Mouse (Mus musculus) embryonic facial prominence, embryonic 15.5 days (tissue): ENCODE data around the gene Fbxo27. TPM values are rescaled to one million over a fixed set of nuclear protein-coding genes. Genes with fewer than 3 reads are reported as not detected.
"Not testable (repeated sequence)": the region's sequence is repeated elsewhere in the genome, so short reads cannot be mapped to it uniquely, and the experiment has no call there.

ENCODE experiments used
- ATAC-seq: fragments of 200-750 bp; cut with Nextera tagmentation; 2 replicates; pipeline ENCODE4 v1.8.0; 2017; ENCODE audit warnings: low read depth, moderate TSS enrichment; ENCODE audit not compliant: insufficient number of reproducible peaks, low FRiP score, low TSS enrichment
- H3K27ac ChIP-seq: fragments of 300-500 bp; sonication (generic); replicated peaks from 2 replicates; pipeline ENCODE4 v1.5.1; 2015; ENCODE audit warnings: mild to moderate bottlenecking, inconsistent platforms
- H3K27me3 ChIP-seq: fragments of 300-500 bp; sonication (generic); 2 replicates; pipeline ENCODE4 v1.6.1; 2015; ENCODE audit warnings: inconsistent platforms
- H3K36me3 ChIP-seq: fragments of 300-500 bp; sonication (generic); 2 replicates; pipeline ENCODE4 v1.6.1; 2015; ENCODE audit warnings: mild to moderate bottlenecking, inconsistent platforms
- H3K4me1 ChIP-seq: fragments of 300-500 bp; sonication (generic); 2 replicates; pipeline ENCODE4 v1.6.1; 2015; ENCODE audit warnings: inconsistent platforms
- H3K4me2 ChIP-seq: fragments of 300-500 bp; sonication (generic); replicated peaks from 2 replicates; pipeline ENCODE4 v1.6.1; 2015; ENCODE audit warnings: mild to moderate bottlenecking, inconsistent platforms
- H3K4me3 ChIP-seq: fragments of 300-500 bp; sonication (generic); replicated peaks from 2 replicates; pipeline ENCODE4 v1.5.1; 2015; ENCODE audit warnings: mild to moderate bottlenecking, inconsistent platforms
- H3K9ac ChIP-seq: fragments of 300-500 bp; sonication (generic); 2 replicates; pipeline ENCODE4 v1.6.1; 2015; ENCODE audit warnings: inconsistent platforms
- H3K9me3 ChIP-seq: fragments of 300-500 bp; sonication (generic); replicated peaks from 2 replicates; pipeline ENCODE4 v1.6.1; 2016; ENCODE audit warnings: inconsistent platforms
- WGBS: fragments of 180-500 bp; shearing (Covaris S2); methylation state at CpG from one replicate; pipeline ENCODE4 v1.1.7; 2015; 5-methylcytosine and 5-hydroxymethylcytosine counted together
- polyA plus RNA-seq: library from polyadenylated mRNA; unstranded; fragments of >200 nt; fragmentation: Nextera tagmentation; extraction: Ambion mirVana; gene quantifications from 2 replicates; pipeline ENCODE4 v1.2.1, GENCODE M21; 2015

The Fbxo27 gene
- 8.8 and 9.1 TPM in 2 replicates for polyA plus RNA-seq

- peak; percentile 32; the same call in 1 of the 2 replicates for ATAC-seq
- Histone ChIP-seq H3K9me3 (no peaks in the 10 kb centered on the region), H3K27ac (no peak within 1 kb of the TSS), H3K27me3 (no peaks in the 10 kb centered on the region), H3K4me2 (peak within 1 kb of the TSS; percentile 92), H3K36me3 (no peaks in the 10 kb centered on the region), H3K4me3 (peak within 1 kb of the TSS; percentile 56), H3K4me1 (peaks cover 19% of the 10 kb centered on the region), H3K9ac (peak within 1 kb of the TSS; percentile 42)
- whole genome bisulfite sequencing: 30% methylated on average over 30 of the region's 30 CpGs
Measured at GRCm38 (mm10) chr7:28692545-28693320, at the start of gene Fbxo27. Gene Fbxo27, plus strand, starts transcription at chr7:28692849.

GRCm38 (mm10) chr7:28645366-28645765 lies 47.3 kb upstream of the Fbxo27 start:
- WGBS: 50% methylated on average over 6 of the region's 6 CpGs
- Histone ChIP-seq H3K9me3 (no peaks in the 10 kb centered on the region), H3K4me3 (no peak overlapping the region), H3K4me1 (no peaks in the 10 kb centered on the region), H3K4me2 (no peak overlapping the region), H3K27me3 (no peaks in the 10 kb centered on the region), H3K27ac (no peak overlapping the region), H3K36me3 (no peaks in the 10 kb centered on the region), H3K9ac (no peak overlapping the region)
- ATAC-seq: no peak

DNA sequence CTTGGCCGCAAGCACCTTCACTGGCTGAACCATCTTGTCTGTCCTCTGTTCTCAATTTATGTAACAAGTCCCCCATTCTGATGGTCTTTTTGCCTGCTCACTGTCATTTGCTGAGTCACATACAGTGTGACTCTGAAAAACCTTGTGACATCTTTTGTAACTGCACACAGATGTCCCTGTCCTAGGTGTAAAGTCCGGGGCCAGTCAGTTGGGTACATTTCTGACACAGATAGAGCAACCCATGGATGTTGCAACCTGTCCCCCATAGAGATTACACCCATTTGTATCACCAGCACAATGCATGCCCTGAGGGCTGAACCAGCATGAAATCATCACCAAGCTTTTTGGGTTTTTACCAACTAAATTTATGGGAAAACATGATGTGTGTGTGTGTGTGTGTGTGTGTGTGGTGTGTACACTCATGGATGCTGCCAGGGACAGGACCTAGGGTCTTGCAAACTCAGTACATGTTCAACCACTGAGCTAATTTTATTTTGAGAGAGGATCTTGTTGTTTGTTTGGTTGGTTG lies 46.6 kb upstream of the Fbxo27 start:
- no peaks in the 10 kb centered on the region for H3K9me3 ChIP-seq
- no peak overlapping the region for H3K9ac ChIP-seq
- H3K4me1 ChIP-seq: no peaks in the 10 kb centered on the region
- no peak overlapping the region for H3K4me2 ChIP-seq
- WGBS: 74% methylated on average over 2 of the region's 2 CpGs
- no peaks in the 10 kb centered on the region for H3K36me3 ChIP-seq
- H3K27ac ChIP-seq: no peak overlapping the region
- H3K4me3 ChIP-seq: no peak overlapping the region
- no peaks in the 10 kb centered on the region for H3K27me3 ChIP-seq
- ATAC-seq: no peak

DNA sequence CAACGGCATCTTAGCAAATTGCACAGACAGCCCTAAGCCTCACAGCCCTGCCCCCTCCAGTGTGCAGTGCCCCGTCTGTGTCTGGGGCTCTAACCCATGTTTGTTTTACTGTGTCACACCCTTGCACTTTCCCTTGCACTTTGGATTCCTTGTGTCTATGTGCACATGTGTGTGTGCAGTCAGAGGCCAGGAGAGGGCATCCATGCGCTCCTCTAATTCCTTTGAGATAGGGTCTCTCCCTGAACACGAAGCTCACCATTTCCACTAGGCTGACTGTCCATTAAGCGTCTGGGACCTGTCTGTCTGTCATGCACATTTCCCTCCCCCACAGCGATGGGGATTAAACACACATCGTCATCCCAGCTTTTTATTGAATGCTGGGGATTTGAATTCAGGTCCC lies 45.6 kb upstream of the Fbxo27 start:
- no peak for ATAC-seq
- WGBS: 46% methylated on average over 7 of the region's 7 CpGs
- H3K9ac ChIP-seq: no peak overlapping the region

DNA sequence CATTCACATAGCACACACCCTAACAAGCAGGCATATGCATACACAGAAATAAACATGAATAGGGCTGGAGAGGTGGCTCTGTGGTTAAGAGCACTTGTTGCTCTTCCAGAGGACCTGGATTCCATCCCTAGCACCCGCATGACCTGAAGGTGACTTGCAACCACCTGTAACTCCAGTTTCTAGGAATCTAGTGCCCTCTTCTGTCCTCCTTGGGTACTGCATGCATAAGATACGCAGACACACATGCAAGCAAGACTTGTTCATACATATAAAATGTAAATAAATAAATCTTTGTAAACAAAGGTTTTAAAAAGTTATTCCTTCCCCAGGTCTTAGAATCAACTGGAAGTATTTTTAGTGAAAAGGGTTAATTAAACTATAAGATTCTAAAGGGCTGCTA lies 41.5 kb upstream of the Fbxo27 start:
- no peak overlapping the region for H3K4me2 ChIP-seq
- no peak overlapping the region for H3K27ac ChIP-seq

More for the DNA sequence above, 45.6 kb upstream of the Fbxo27 start:
- no peak overlapping the region for H3K27ac ChIP-seq
- H3K4me2 ChIP-seq: no peak overlapping the region
- no peaks in the 10 kb centered on the region for H3K36me3 ChIP-seq
- no peaks in the 10 kb centered on the region for H3K9me3 ChIP-seq
- no peak overlapping the region for H3K4me3 ChIP-seq
- no peaks in the 10 kb centered on the region for H3K4me1 ChIP-seq
- no peaks in the 10 kb centered on the region for H3K27me3 ChIP-seq

GRCm38 (mm10) chr7:28656430-28656829 lies 36.2 kb upstream of the Fbxo27 start:
- no peaks in the 10 kb centered on the region for H3K27me3 ChIP-seq
- no peak overlapping the region for H3K27ac ChIP-seq
- H3K4me3 ChIP-seq: no peak overlapping the region
- no peaks in the 10 kb centered on the region for H3K9me3 ChIP-seq
- no peaks in the 10 kb centered on the region for H3K36me3 ChIP-seq
- H3K4me1 ChIP-seq: no peaks in the 10 kb centered on the region
- H3K9ac ChIP-seq: no peak overlapping the region
- H3K4me2 ChIP-seq: no peak overlapping the region
- 75% methylated on average over 4 of the region's 4 CpGs for WGBS
- ATAC-seq: no peak

More for the DNA sequence above, 41.5 kb upstream of the Fbxo27 start:
- no peak overlapping the region for H3K9ac ChIP-seq
- no peaks in the 10 kb centered on the region for H3K4me1 ChIP-seq
- no peaks in the 10 kb centered on the region for H3K27me3 ChIP-seq
- 86% methylated on average over 2 of the region's 2 CpGs for WGBS
- H3K4me3 ChIP-seq: no peak overlapping the region
- ATAC-seq: no peak
- no peaks in the 10 kb centered on the region for H3K9me3 ChIP-seq
- no peaks in the 10 kb centered on the region for H3K36me3 ChIP-seq

DNA sequence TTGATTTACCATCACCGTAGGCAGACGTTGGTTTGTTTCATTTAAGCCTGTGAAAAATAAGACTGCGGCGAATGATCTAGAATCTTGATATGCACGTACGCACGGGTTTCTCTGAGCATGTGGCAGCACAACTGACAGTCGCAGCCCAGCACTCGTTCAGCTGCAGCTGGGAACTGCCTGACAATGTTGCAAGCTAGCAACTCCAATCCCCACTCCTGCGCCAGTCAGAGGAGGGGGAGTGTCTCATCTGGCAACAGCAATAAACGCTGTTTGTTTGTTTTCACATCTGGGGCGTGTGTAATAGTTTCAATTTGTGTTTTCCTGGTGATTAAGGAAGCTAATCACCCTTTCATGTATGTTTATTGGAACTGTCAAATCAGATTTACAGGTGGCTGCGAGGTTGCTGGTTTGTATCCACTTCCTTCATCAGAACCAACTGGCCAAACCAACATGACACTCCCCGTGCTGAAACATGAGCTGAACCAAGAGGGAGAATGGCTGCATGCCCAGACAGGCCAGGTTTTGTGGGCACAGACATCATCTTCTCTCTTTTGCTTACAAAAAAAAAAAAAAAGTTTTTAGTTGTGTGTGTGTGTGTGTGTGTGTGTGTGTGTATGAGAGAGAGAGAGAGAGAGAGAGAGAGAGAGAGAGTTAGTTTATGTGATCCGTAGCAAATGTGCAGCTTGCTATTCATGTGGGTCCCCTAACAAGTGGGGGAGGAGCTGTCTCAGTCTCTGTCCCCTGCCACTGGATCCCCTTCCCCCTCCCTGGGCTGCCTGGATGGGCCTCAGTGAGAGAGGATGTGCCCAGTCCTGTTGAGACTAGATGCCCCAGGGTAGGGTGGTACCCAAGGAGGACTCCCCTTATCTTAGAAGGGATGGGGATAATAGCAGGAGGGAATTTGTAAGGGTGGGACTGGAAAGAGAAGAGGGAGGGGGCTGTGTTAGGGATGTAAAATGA lies 26.7 kb upstream of the Fbxo27 start:
- Histone ChIP-seq H3K4me3 (peak overlapping the region; percentile 28), H3K27me3 (no peaks in the 10 kb centered on the region), H3K27ac (peak overlapping the region; percentile 75), H3K4me2 (peak overlapping the region; percentile 51), H3K9me3 (no peaks in the 10 kb centered on the region), H3K4me1 (peaks cover 16% of the 10 kb centered on the region), H3K9ac (no peak overlapping the region), H3K36me3 (no peaks in the 10 kb centered on the region)
- WGBS: 9% methylated on average over 15 of the region's 15 CpGs
- peak; percentile 84 for ATAC-seq

DNA sequence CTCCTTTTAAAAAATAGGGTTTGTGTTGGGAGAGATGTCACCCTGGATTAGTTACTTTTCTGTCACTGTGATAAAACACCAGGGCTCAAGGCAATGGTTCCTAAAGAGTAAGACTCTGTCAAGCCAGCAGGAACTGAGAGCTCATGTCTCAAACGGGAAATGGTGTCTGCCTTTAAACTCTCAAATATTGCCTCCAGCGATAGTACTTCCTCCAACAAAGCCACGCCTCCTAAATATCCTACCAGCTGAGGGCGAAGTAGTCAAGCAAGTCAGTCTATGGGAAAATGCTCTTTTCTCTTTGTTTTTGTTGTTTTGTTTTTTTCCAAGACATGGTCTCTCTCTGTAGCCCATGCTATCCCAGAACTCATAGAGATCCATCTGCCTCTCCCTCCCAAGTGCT lies 21.5 kb upstream of the Fbxo27 start:
- Histone ChIP-seq H3K4me2 (no peak overlapping the region), H3K9me3 (no peaks in the 10 kb centered on the region), H3K4me1 (peaks cover 2% of the 10 kb centered on the region), H3K9ac (no peak overlapping the region), H3K36me3 (no peaks in the 10 kb centered on the region), H3K4me3 (no peak overlapping the region), H3K27ac (no peak overlapping the region), H3K27me3 (no peaks in the 10 kb centered on the region)
- no peak for ATAC-seq
- 26% methylated on average over 4 of the region's 4 CpGs for WGBS

GRCm38 (mm10) chr7:28672276-28672675 lies 20.4 kb upstream of the Fbxo27 start:
- 85% methylated on average over 5 of the region's 5 CpGs for WGBS
- Histone ChIP-seq H3K9ac (no peak overlapping the region), H3K9me3 (no peaks in the 10 kb centered on the region), H3K27ac (no peak overlapping the region), H3K4me2 (no peak overlapping the region), H3K4me1 (no peaks in the 10 kb centered on the region), H3K36me3 (no peaks in the 10 kb centered on the region), H3K27me3 (no peaks in the 10 kb centered on the region), H3K4me3 (no peak overlapping the region)
- no peak for ATAC-seq

DNA sequence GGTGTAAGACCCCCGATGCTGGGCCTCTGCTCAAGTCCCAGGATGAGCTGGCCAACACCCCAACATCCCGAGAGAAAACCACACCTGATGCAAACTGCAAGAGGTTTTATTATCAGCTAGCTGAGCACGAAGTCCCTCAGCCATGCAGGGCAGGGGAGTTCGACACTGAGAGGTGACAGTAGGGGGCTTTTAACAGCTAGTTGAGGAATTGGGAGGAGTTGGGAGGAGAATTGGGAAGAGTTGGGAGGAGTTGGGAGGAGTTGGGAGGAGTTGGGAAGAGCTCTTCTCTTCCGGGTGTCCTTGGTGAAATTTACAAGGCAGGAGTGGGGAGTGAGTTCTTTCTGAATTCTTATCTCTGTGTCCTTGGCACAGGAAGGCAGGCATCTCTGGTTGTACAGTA lies 19.9 kb upstream of the Fbxo27 start:
- not testable (repeated sequence) for ATAC-seq, H3K27ac ChIP-seq, H3K4me1 ChIP-seq, H3K4me2 ChIP-seq, H3K4me3 ChIP-seq, H3K9me3 ChIP-seq, H3K9ac ChIP-seq, H3K27me3 ChIP-seq, H3K36me3 ChIP-seq
- WGBS: 77% methylated on average over 5 of the region's 5 CpGs

DNA sequence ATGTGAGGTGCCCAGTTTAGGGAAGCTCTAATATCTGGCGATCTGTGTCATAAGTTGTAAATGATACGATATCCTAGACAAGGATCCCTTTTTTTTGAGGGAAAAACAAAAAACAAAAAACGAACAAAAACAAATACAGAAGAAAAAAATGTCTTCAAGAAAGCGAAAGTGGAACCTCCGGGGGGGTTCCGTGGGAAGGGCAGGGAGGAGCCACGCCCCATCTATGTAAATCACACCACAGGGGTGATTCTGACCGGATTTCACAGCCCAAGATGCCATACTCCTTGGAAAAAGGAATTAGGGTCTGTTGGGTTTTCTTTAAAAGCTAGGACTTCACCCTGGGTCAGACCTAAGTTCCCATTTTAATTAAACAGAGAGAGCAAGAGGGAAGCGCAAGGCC lies 17.7 kb upstream of the Fbxo27 start:
- Histone ChIP-seq H3K4me3 (no peak overlapping the region), H3K9ac (no peak overlapping the region), H3K36me3 (no peaks in the 10 kb centered on the region), H3K4me2 (no peak overlapping the region), H3K27ac (no peak overlapping the region), H3K4me1 (no peaks in the 10 kb centered on the region), H3K9me3 (no peaks in the 10 kb centered on the region), H3K27me3 (no peaks in the 10 kb centered on the region)
- 75% methylated on average over 9 of the region's 9 CpGs for WGBS
- no peak for ATAC-seq
